Mouse (Mus musculus): ENCODE measurements around the gene Sgsm1.

GRCm38 (mm10) chr5:113344635-113345386, 34.2 kb upstream of the Sgsm1 start:
- TF ChIP-seq CTCF (IDR thresholded peaks at IDR 0.05; ENCODE audit: low read depth, low read length) (no peak), POLR2AphosphoS5 (IDR thresholded peaks at IDR 0.05; ENCODE audit: insufficient replicate concordance, low read depth, low read length) (no peak), GATA1 (IDR thresholded peaks at IDR 0.05; ENCODE audit: borderline replicate concordance, low read length) (no peak)

All from G1E (cell line).